Mouse (Mus musculus) stomach, postnatal 0 days (tissue): ENCODE results near the gene Tpr.

Experiments used
- CTCF ChIP-seq: IDR thresholded peaks from 2 replicates; pipeline ENCODE4 v1.5.1; 2016; ENCODE audit warnings: antibody characterized with exemption, low read depth, mild to moderate bottlenecking, moderate library complexity
- EP300 ChIP-seq: optimal IDR thresholded peaks from 2 replicates; pipeline ENCODE3; 2016; ENCODE audit warnings: antibody characterized with exemption

DNA sequence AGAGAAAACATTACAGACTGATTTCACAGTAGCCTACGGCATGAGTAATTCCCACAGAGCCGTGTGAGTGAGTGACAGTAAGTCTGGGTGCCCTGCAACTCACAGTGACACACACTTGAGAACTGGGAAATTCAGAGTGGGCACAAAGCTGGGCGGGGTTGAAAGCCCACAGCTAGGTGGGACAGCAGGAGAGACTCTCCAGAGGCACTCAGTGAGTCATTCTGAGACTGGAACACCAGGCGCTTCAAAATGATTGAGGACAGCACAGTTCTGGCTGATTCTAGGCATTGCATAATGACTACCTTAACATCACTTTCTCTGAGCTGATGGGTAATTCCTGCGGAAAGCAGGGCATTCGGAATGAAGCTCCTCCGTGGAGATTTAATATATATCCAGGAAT, 79.9 kb downstream of the Tpr start:
- no peak for TF ChIP-seq CTCF
- no peak for TF ChIP-seq EP300
